Mouse (Mus musculus): ENCODE data around the gene Gm7271.

Gm7271 gene

GRCm38 (mm10) chr5:76483811-76484210, at the start of gene Gm7271:
TSS of gene Gm7271 (plus strand) at chr5:76484040.
- DNase-seq, result no peak

DNA sequence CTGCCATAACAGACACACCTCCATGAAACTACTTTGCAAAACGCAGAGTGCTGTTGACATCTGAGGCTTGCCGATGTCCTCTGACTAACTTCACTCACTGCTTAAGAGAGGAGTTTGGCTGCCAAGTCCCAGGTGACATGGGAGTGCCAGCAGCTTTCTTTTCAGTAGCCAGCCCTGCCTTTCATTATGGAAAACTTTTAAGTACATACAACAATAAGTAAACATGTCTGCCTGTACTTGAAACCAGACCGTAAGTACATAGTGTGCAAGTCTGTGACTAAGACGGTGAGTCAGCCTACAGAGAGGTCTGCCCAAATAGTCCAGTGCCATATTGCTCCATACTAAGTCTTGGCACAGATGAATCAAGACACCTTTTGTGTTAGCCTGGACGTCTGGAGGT, 46.7 kb upstream of the Gm7271 start:
- peak; percentile 41 for DNase-seq

- DNase-seq, result no peak
Observed at GRCm38 (mm10) chr5:76437696-76438095, 46.1 kb upstream of the Gm7271 start.

GRCm38 (mm10) chr5:76441431-76441830, 42.4 kb upstream of the Gm7271 start:
- DNase-seq, result no peak

GRCm38 (mm10) chr5:76474931-76475330, 8.9 kb upstream of the Gm7271 start:
- no peak for DNase-seq

DNA sequence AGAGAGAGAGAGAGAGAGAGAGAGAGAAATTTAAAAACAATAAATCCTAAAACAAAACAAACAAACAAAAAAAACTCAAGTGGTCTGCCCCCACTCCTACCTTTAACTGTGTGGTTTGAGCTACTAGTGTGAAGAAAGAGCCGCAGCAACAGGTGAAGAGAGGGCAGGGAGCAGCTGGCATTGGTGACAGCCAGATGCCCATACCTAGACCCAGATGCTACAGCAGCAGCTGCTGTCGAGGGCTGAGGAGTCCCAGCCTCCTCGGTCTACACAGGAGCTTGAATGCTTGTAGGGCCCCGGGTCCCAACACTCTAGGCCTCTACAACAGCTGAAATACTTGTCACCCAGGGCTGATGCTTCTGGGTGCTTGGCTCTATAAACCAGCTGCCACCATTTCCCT, 7.0 kb upstream of the Gm7271 start:
- DNase-seq, result no peak

- no peak for DNase-seq
Observed at GRCm38 (mm10) chr5:76477764-76478163, 6.1 kb upstream of the Gm7271 start.

- DNase-seq, result no peak
Observed at GRCm38 (mm10) chr5:76495126-76495525, 11.3 kb downstream of the Gm7271 start.

GRCm38 (mm10) chr5:76522446-76522845, 38.6 kb downstream of the Gm7271 start:
- DNase-seq, result no peak

DNA sequence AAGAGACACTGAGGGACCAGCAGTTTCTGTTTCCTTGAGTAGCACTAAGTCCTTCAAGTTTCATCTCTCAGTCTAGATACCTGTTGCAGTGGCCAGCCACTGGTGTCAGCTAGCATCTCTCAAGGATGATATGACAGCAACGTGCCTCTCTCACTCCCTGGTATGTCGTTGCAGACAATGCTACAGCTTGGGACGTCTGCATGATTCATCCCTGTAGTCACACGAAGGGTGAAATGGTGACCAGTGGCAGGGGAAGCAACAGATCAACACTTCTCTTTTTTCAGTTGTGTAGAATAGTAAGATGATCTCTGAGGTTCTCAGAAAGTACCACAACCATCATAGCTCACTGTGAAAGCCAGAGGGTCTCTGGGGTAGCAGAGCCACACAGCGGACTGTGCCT, 40.8 kb downstream of the Gm7271 start:
- DNase-seq, result no peak

DNA sequence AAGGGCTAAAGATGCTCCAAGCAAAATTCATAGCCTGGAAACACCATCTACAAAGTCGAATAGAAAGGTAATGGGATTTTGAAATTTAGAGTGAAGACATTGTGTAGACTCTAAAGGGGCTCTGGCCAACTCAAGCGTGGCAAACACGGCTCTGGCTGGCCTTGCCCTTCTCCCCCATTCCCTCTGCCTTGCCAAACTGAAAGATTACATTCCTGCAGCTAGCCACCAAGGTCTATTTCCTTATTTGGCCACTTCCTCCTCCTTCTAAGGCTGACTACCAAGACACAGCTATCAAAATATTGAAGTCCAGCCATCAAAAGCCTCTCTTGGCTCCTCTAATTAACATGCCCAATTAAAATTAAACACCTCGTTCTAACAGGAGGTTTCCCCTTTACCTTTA, 41.2 kb downstream of the Gm7271 start:
- DNase-seq, result no peak

GRCm38 (mm10) chr5:76525829-76526228, 42.0 kb downstream of the Gm7271 start:
- no peak for DNase-seq

DNA sequence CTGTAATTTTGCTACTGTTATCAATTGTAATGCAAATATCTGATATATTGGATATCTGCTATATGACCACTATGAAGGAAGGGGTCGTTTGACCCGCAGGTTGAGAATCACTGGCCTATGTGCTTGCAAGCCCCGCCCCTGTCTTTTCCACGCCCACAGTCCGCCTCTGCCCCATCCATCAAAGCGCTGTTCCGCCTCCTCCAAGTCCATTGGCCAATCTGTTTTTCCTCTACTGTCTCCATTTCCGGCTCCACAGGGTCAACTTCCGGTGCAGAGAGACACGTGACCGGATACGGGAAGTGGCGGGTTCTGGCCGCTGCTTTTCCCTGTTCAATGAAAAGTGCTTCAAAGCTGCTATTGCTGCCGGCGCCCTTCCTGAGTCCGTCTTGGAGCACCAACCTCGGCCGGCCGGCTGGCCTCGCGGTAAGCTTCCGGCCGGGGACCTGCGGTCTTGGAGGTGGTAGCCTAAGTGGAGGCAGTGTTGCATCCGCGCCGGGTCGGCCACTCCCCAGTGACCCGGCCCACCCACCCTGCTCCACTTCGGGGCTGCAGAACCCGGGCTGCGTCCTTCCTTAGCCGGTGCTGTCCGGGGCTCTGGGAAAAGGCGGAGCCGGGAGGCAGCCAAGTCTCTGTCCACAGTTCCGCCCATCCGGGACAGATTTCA, 45.3 kb downstream of the Gm7271 start, which contains the start of gene Exoc1:
Gene Exoc1, plus strand, starts transcription at position 272 of the 664 bp plus-strand sequence.
- DNase-seq, result peak; percentile 97

- no peak for DNase-seq
Observed at GRCm38 (mm10) chr5:76529704-76530066, 45.8 kb downstream of the Gm7271 start.

GRCm38 (mm10) chr5:76533186-76533585, 49.3 kb downstream of the Gm7271 start:
- no peak for DNase-seq

DNA sequence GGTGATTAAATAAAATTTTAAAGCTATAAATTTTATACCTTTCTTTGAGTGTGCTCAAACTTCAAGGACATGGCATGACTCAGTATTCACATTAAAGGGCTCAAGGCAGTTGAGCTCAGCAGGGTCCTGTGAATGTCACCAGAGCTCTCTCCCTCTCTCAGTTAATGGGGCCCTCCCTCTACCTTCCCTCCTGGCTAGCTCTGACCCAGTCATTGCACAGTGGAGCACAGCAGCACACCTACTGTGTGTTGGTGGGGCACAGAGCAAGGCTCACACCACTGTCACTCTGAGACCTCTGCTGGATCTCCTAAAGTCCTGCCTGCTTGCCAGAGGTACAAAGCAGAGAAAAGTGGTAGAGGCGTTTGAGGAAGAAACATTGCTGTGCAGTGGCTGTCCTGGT, 52.4 kb downstream of the Gm7271 start:
- DNase-seq, result no peak

GRCm38 (mm10) chr5:76537578-76537977, 53.7 kb downstream of the Gm7271 start:
- no peak for DNase-seq

DNA sequence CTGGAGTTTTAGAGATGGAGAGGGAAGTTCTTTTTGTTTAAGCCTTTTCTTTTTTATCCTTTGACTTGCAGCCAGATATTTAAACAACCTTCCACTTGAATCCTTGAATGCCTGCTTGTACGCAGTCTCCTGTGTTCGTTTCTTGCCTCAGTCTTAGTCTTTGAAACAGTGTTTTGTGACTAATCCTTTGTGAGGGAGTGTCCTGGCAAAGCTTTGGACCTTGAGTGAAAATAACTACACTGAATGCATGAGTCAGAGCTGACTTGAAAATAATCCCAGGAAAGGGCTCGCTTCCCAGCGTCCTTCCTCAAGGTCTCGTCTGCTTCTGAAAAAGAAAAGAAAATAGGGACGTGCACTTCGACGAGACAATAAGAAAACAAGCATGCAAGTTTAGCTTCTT, 56.3 kb downstream of the Gm7271 start:
- no peak for DNase-seq

- no peak for DNase-seq
Observed at GRCm38 (mm10) chr5:76540842-76541241, 57.0 kb downstream of the Gm7271 start.

- no peak for DNase-seq
Observed at GRCm38 (mm10) chr5:76543200-76543599, 59.4 kb downstream of the Gm7271 start.

GRCm38 (mm10) chr5:76550426-76550825, 66.6 kb downstream of the Gm7271 start:
- no peak for DNase-seq

DNA sequence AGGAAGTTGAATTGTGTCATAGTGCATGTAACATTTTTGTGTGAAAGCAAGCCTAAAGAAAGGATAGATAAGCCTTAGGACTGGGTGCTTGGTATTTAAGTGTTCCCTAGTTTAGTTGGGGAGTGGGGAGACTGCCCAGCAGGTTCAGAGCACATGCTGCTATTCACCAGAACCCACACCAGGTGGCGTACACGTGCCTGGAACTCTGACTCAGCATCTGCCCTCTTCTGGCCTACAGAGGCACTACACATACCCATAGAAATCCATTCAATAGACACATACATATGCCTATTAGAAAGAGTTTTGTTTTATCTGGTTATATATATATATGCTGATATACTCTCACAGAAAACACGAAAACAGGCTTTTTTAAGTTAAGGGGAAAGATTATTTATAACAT, 81.5 kb downstream of the Gm7271 start:
- peak; percentile 82 for DNase-seq
